Mouse (Mus musculus) 3134 (cell line): Measurements from ENCODE around the gene Nr1h4.
A peak's percentile ranks its signal among the peaks of the same experiment; 100 is the strongest.
"Not testable (repeated sequence)": the region's sequence is repeated elsewhere in the genome, so short reads cannot be mapped to it uniquely, and the experiment has no call there.

Experiments used
- DNase-seq: peaks from one replicate; pipeline ENCODE4 v3.0.0-alpha.2; 2011; ENCODE audit warnings: low spot score; ENCODE audit not compliant: insufficient read length; ENCODE audit errors: extremely low read depth

The Nr1h4 gene

GRCm38 (mm10) chr10:89532929-89533727 is at the start of gene Nr1h4:
Gene Nr1h4, minus strand, starts transcription at chr10:89533585.
- peak; percentile 74 for DNase-seq

DNA sequence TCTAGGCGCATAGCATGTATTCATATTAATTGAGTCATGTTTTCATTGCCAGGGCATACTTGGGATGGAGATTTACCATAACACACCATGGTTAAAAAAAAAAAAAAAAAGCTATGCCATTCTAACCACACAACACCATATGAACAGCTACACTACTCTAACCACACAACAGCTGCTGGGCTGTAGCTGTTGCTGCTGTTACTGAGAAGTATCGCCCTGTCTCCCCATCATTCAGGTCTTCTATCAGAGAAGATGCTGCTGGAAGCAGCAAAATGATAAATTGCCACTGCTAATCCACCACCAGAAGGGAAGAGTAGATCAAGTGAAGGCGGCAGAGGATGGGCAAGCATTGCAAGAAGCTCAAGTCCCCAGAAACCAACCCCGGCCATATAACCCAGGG is 45.4 kb upstream of the Nr1h4 start:
- no peak for DNase-seq

GRCm38 (mm10) chr10:89577666-89578065 is 44.3 kb upstream of the Nr1h4 start:
- DNase-seq, result no peak

DNA sequence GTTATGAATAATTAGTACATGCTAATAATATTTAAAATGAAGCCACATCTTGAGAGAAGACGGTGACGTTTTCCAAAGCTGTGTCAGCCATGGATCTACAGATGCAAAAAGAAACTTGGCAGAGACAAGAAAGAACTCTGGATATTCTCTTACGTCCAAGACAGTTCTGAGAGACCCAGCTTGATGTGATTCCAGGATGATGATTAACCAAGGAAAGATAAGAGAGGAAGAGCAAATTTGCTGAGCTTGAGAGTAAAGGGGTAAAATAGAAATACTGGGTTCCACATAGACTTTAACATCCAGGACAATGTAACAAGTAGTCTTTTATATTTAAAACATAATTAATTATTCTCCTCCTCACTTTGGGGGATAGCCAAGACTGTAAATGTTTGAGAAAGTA is 40.0 kb upstream of the Nr1h4 start:
- DNase-seq, result no peak

- no peak for DNase-seq
Measured at GRCm38 (mm10) chr10:89572946-89573345, 39.6 kb upstream of the Nr1h4 start.

DNA sequence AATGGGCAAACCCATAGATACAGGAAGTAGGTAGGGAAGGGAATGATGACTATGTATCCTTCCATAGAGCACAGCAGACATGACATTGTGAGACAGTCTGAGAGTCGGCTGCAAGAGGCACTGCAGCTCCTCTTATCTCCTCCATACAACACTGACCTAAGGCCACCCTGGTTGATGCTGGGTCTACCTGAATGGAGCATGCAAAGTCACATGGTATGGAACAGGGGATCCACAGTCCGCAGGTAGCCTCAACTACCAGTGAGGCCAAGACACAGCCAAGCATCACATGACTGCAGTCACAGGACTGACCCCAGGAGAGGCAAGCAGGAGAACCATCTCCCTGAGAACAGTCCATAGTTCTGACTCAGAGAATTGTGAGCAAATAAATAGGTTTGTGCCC is 34.0 kb upstream of the Nr1h4 start:
- no peak for DNase-seq

GRCm38 (mm10) chr10:89565301-89566022 is 32.1 kb upstream of the Nr1h4 start:
- DNase-seq, result no peak

GRCm38 (mm10) chr10:89562113-89562512 is 28.7 kb upstream of the Nr1h4 start:
- no peak for DNase-seq

DNA sequence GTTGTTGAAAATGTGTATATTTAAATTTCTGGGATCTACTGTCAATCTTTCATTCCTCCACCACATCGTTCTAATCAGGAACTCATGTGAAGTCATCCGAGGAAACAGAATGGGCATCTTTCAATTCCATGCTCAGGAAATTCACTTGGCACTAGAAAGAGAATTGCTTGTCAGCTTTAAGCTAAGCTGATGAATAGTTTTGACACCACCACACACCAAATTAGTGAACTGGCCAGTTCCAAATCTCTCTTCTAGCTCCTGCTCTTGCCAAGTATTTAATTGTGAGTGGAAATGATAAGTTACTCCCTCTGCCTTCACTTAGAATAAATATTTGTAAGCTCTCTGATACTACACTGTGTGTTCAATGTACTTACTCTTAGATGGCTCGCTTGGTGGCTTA is 26.0 kb upstream of the Nr1h4 start:
- no peak for DNase-seq

GRCm38 (mm10) chr10:89554885-89555284 is 21.5 kb upstream of the Nr1h4 start:
- DNase-seq, result not testable (repeated sequence)

- DNase-seq, result not testable (repeated sequence)
Measured at GRCm38 (mm10) chr10:89553855-89554254, 20.5 kb upstream of the Nr1h4 start.

DNA sequence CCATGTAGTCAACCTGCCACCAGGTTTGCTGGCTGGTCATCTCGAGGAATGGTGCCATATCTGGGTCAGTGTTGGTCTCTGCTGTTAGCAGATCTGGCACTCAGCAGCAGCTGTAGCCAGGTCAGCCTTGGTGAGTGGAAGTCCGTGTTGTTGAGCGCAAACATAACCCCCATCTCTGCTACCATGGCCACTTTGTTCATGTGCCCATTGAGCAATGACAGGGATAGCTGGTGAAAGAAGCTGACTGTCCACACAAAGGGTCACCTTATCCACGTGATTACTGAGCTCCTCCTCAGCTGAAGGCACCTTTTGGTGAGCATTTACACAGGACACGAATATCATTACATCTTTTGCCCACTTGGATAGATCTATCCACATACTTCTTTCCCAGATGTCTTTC is 19.6 kb upstream of the Nr1h4 start:
- no peak for DNase-seq

DNA sequence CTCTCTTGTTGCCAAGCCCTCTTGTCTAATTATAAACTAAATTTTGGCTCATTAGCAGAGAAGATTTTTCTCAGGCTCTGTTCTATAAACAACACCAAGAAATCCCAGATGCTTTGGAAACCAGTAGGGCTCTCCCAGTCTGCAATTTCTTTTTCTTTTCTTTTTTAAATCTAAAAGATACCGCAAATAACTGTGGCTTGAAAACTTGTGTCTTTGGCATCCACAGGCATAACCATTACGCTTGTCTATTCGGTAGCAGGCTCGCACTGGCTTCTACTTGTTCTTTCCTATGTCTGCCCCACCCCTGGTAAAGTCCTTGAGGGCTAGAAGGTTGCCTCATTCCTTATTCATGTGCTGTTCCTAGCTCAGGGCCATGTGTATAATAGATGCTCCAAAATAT is 18.3 kb upstream of the Nr1h4 start:
- no peak for DNase-seq

DNA sequence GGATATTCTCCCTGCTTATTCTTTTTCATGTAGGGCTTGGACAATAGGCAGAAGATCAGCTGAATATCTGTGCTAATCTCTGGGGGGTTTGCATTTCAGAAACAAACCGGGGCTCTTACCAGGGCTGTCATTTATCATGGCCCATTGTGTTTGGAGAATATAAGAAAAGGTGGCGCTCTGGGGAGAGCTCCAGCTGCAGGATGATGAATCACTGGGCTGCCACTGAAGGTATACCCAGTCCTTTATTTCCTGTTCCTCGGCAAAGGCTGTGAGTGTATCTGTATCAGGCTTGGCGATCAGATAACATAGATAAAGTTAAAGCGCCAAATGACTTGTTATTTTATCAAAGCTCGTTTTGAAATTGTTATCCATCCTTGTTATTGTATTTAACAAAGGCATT is 14.6 kb upstream of the Nr1h4 start:
- DNase-seq, result no peak

- no peak for DNase-seq
Measured at GRCm38 (mm10) chr10:89546989-89547388, 13.6 kb upstream of the Nr1h4 start.

GRCm38 (mm10) chr10:89543867-89544266 is 10.5 kb upstream of the Nr1h4 start:
- no peak for DNase-seq

DNA sequence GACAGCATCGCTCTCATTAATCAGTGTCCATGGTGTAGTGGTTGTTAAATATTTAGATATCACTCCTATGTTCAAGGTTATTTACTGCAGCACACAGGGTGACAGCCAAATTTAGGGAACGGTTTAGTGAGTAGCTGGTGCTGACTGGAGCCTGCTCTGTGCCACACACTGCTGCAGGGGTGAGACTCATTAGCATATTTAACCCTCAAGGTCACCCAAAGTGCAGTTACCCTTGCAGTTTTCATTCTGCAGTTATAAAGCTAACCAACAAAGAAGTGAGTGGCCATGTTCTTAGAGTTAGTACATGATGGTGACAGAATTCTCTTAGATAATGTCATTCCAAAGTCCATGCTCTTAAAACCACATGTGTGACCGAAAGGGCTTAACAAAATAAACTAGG is 8.9 kb upstream of the Nr1h4 start:
- no peak for DNase-seq

DNA sequence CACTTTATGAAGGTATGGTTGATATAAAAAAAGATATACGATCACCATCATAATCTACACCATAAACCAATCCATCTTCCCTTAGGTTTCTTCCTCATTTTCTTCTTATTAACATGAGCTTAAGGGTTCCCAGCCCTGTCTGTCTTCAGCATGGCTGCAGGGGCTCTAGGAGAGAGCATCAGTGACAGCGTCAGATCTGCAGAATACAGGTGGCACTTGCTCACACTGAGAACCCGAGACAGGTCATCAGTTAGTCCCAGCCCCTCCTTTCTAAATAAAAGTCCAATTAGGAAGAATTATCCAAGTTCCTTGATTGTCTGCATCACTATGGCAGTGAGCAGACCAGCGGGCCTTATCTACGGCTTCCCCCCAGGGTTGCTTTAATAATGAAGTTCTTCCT is 934 bp downstream of the Nr1h4 start:
- peak; percentile 21 for DNase-seq

DNA sequence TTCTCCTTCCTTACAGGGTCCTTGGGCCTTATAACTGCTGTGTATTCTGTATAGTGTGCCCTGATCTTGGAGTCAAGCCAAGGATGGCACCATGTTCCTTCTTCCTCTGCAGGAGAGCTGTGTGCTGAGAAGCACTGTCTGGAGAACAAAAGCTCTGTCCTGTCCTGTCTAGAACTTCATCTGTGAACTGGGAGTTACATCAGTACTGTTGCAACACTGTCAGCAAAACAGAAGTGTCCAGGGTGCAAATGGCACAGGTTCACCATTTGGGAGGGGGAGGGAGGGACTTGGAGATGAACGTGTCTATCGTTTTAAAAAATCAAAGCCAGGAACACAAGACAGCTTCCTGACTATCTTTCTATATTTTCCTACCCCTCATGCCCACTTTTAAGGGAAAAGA is 1.4 kb downstream of the Nr1h4 start:
- peak; percentile 35 for DNase-seq

DNA sequence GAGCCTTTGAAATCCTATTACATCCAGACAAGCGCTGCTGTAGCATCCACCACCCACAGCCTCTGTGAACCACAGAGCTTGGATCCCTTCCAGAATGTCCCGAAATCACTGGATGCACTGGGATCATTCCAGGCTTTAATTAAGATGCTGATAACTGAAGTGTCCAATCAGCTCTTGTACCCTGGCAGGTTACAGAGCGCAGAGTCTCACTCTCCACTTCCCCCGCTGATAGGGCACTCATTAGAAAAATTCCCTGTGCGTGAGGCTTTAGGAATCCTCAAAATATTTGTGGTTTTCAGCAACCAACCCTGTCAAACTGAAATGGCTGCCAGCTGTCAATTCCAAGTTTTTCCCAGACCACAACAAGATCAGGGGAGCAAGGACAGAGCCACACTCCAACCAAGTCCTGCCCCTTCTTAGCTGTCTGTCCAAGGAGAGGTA is 2.2 kb downstream of the Nr1h4 start:
- peak; percentile 77 for DNase-seq

DNA sequence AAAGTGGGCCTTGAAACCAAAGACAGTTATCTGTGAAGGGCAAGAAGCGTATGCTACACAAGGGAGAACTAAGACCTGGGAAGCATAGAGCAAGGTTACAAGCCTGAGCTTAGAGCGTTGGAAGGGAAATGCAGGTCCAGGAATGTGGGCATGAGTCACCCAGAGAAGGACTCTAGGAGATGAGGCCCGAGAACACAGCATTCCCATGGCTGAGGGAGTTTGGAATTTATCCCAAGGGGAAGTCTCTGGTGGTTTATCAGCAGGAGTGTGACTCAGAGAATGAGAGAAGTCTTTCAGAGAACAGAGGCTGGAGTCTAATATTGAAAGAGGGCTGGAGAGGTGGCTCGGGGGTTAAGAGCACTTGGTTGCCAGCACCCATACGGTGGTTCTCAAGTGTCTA is 6.3 kb downstream of the Nr1h4 start:
- peak; percentile 80 for DNase-seq

GRCm38 (mm10) chr10:89525823-89526222 is 7.6 kb downstream of the Nr1h4 start:
- no peak for DNase-seq
